Mouse (Mus musculus) embryonic fibroblast, embryonic 13.5 days (primary cell): ENCODE data around the gene Gpatch1. TPM values are rescaled to one million over a fixed set of nuclear protein-coding genes. Genes with fewer than 3 reads are reported as not detected.
A peak's percentile ranks its signal among the peaks of the same experiment; 100 is the strongest.

ENCODE experiments used
- H3K27ac ChIP-seq: 2 replicates; pipeline ENCODE4 v1.5.1; 2012; ENCODE audit warnings: low read length, control low read depth, inconsistent platforms; ENCODE audit not compliant: insufficient read depth
- H3K4me1 ChIP-seq: 2 replicates; pipeline ENCODE4 v1.6.1; 2011; ENCODE audit warnings: low read length; ENCODE audit not compliant: control insufficient read depth, insufficient read depth
- H3K4me3 ChIP-seq: 2 replicates; pipeline ENCODE4 v1.5.1; 2011; ENCODE audit warnings: mild to moderate bottlenecking, control low read depth, low read length; ENCODE audit not compliant: insufficient read depth
- CTCF ChIP-seq: IDR thresholded peaks from 2 replicates; pipeline ENCODE4 v1.5.1; 2011; ENCODE audit warnings: mild to moderate bottlenecking, control low read depth, low read length, moderate library complexity, borderline replicate concordance; ENCODE audit not compliant: insufficient read depth
- POLR2A ChIP-seq: IDR thresholded peaks from 2 replicates; pipeline ENCODE4 v1.6.1; 2011; ENCODE audit warnings: low read depth, mild to moderate bottlenecking, control low read depth, low read length, moderate library complexity
- polyA plus RNA-seq: library from polyadenylated mRNA; stranded (reverse); fragments of >200 nt; gene quantifications from 2 replicates; pipeline ENCODE4 v1.2.4, GENCODE M21; 2011; ENCODE audit warnings: low read depth; ENCODE audit not compliant: missing spikeins, insufficient read length

Gene Gpatch1
- polyA plus RNA-seq: 7.6 and 9.8 TPM in 2 replicates

GRCm38 (mm10) chr7:35317729-35318609 lies at the start of gene Gpatch1:
Gene Gpatch1 (minus strand): TSS chr7:35318440.
- no peak within 1 kb of the TSS for H3K27ac ChIP-seq
- TF ChIP-seq POLR2A: peak; percentile 77
- TF ChIP-seq CTCF: no peak
- H3K4me1 ChIP-seq: no peaks in the 10 kb centered on the region; the same call in 1 of the 2 replicates
- peak within 1 kb of the TSS; percentile 71 for H3K4me3 ChIP-seq

- TF ChIP-seq CTCF (no peak), POLR2A (no peak)
- no peak overlapping the region for H3K27ac ChIP-seq
Measured at GRCm38 (mm10) chr7:35365161-35365910, 47.1 kb upstream of the Gpatch1 start.

GRCm38 (mm10) chr7:35362868-35363267 lies 44.6 kb upstream of the Gpatch1 start:
- no peak overlapping the region for H3K4me3 ChIP-seq
- no peak overlapping the region for H3K27ac ChIP-seq
- H3K4me1 ChIP-seq: no peaks in the 10 kb centered on the region
- TF ChIP-seq POLR2A (no peak), CTCF (no peak)

More at GRCm38 (mm10) chr7:35365161-35365910, 47.1 kb upstream of the Gpatch1 start:
- no peaks in the 10 kb centered on the region for H3K4me1 ChIP-seq
- no peak overlapping the region for H3K4me3 ChIP-seq

GRCm38 (mm10) chr7:35362253-35362652 lies 44.0 kb upstream of the Gpatch1 start:
- H3K4me3 ChIP-seq: no peak overlapping the region
- H3K27ac ChIP-seq: no peak overlapping the region
- H3K4me1 ChIP-seq: no peaks in the 10 kb centered on the region
- no peak for TF ChIP-seq CTCF

GRCm38 (mm10) chr7:35357621-35358020 lies 39.4 kb upstream of the Gpatch1 start:
- no peak overlapping the region for H3K27ac ChIP-seq
- H3K4me1 ChIP-seq: no peaks in the 10 kb centered on the region
- no peak for TF ChIP-seq POLR2A
- no peak for TF ChIP-seq CTCF
- no peak overlapping the region for H3K4me3 ChIP-seq

GRCm38 (mm10) chr7:35355303-35355872 lies 37.1 kb upstream of the Gpatch1 start:
- Histone ChIP-seq H3K4me3 (no peak overlapping the region), H3K4me1 (no peaks in the 10 kb centered on the region), H3K27ac (no peak overlapping the region)
- no peak for TF ChIP-seq CTCF
- no peak for TF ChIP-seq POLR2A

GRCm38 (mm10) chr7:35353306-35353705 lies 35.1 kb upstream of the Gpatch1 start:
- TF ChIP-seq POLR2A (no peak), CTCF (no peak)
- Histone ChIP-seq H3K4me1 (no peaks in the 10 kb centered on the region), H3K27ac (no peak overlapping the region), H3K4me3 (no peak overlapping the region)

GRCm38 (mm10) chr7:35351155-35351554 lies 32.9 kb upstream of the Gpatch1 start:
- H3K27ac ChIP-seq: no peak overlapping the region
- no peak overlapping the region for H3K4me3 ChIP-seq
- H3K4me1 ChIP-seq: no peaks in the 10 kb centered on the region
- TF ChIP-seq CTCF: no peak
- no peak for TF ChIP-seq POLR2A

GRCm38 (mm10) chr7:35349886-35350684 lies 31.8 kb upstream of the Gpatch1 start:
- H3K27ac ChIP-seq: no peak overlapping the region
- TF ChIP-seq POLR2A: no peak
- no peak for TF ChIP-seq CTCF
- no peaks in the 10 kb centered on the region for H3K4me1 ChIP-seq
- H3K4me3 ChIP-seq: no peak overlapping the region
